Mouse (Mus musculus) ovary, postnatal 36 days (tissue): ENCODE data around the gene Zbtb24.
"Not testable (repeated sequence)": the region's sequence is repeated elsewhere in the genome, so short reads cannot be mapped to it uniquely, and the experiment has no call there.

ENCODE experiments used
- DNase-seq: peaks from one replicate; pipeline ENCODE4 v3.0.0; 2022; ENCODE audit warnings: low spot score, mixed read lengths

Zbtb24 gene

DNA sequence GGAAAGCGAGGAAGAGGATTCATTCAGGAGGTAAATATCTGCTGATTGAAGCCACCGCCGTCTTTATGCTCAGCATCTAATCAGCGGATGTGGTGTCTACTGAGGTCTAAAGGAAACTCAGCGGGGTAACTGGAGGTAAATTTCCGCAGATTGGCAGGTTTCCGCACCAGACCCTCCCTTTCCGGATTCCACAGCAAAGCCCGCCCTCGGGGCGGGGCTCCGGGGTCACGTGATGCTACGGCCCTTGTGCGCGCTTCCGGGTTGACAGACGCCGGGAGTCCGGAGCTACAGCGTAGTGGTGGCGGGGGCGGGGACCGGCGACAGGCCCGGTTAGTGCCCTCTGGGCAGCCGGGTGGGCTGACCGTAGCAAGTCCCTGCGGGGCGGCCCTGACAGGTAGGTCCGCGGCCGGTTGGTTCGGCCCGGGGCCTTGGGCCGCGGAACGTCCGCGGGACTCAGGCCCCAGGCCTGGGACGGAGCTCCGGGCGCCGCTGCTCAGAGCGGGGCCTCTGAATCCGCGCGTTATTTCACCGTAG is at the start of gene Zbtb24:
Gene Zbtb24 (plus strand): TSS at position 247 of the 534 bp plus-strand sequence.
- peak; percentile 94 for DNase-seq

DNA sequence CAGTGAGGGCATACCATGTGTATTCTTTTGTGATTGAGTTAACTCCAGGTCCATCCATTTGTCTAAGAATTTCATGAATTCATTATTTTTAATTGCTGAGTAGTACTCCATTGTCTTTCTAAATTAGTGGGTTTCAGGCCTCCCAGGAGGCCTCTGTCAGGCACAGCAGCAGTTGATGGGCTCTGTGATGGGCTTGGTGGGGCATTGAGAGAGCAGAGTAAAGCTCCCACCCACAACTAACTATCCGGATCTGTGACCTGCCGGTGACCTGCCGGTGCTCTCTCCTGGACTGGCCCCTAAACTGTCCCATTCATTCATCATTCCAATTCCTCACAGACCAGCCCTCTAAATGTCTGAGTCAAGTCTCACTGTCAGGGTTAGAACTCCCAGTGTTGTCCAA is 49.1 kb upstream of the Zbtb24 start:
- no peak for DNase-seq

GRCm38 (mm10) chr10:41403364-41403763 is 46.8 kb upstream of the Zbtb24 start:
- no peak for DNase-seq

- DNase-seq: no peak
Measured at GRCm38 (mm10) chr10:41403893-41404612, 46.1 kb upstream of the Zbtb24 start.

DNA sequence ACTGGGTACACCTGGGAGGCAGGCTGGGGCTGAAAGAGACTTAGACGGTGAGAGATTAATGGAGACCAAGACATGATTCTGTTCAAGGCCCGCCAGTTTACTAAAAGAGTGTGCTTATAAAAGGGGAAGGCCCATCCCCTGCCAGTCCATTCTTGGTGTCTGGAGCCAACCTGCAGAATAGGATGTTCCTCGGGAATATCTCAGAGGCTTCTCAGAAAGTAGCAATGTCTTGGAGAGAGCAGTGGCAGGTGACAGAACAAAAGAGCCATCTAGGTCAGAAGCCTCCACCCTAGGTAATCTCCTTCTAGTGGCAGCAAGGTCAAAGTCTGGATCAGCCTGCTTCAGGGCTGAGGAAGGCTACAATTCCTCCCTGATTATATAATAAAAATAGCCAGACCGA is 40.0 kb upstream of the Zbtb24 start:
- DNase-seq: not testable (repeated sequence)

GRCm38 (mm10) chr10:41410821-41411220 is 39.4 kb upstream of the Zbtb24 start:
- DNase-seq: not testable (repeated sequence)

- DNase-seq: not testable (repeated sequence)
Measured at GRCm38 (mm10) chr10:41413471-41413870, 36.7 kb upstream of the Zbtb24 start.

- not testable (repeated sequence) for DNase-seq
Measured at GRCm38 (mm10) chr10:41415368-41415767, 34.8 kb upstream of the Zbtb24 start.

GRCm38 (mm10) chr10:41420496-41421200 is 29.5 kb upstream of the Zbtb24 start:
- DNase-seq: no peak

DNA sequence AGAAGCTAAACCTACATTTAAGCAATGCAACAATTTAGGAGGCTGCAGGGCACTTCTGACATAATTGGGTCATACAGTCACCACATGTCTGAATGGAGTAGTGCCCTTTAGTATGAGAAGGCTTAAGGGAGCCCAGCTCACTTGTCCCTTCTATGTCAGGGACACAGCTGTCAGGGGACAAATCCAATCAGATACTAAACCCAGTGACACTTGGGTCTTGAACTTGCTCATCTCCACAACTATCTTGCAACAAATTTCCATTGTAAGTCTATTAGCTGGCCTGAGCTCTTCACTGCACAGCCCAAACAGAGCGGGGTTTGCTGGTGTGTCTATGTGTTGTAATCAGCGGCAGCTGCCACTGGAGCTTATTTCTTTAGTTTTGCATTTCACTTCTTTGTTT is 26.5 kb upstream of the Zbtb24 start:
- no peak for DNase-seq

DNA sequence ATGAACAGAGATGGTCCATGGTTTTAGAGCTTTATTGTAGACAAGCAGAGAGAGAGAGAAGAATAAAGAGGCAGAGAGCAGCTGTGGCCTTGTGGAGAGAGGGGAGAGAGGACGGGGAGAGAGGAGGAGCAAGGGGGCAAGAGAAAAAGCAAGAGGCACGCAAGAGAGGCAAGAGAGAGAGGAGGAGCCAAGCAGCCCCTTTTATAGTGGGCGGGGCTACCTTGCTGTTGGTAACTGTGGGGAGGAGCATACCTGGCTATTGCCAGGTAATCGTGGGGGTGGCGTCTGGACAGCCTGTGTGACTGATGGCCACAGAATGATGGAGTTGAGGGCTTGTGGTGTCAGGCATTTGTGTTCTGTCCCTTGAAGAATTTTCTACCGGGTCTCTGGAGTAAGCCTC is 23.8 kb upstream of the Zbtb24 start:
- DNase-seq: no peak

DNA sequence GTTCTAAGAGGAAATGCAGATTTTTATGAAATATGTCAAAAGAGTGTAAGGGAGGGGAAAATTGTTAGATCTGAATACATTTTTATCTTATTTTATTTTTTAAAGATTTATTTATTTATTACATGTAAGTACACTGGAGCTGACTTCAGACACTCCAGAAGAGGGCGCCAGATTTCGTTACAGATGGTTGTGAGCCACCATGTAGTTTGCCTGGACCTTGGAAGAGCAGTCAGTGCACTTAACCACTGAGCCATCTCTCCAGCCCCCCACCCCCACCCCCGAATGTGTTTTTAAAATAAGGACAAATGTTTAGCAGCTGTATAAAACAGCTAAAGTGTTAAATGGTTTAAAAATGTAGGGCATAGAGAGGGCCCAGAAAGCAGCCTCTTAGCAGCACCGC is 15.6 kb upstream of the Zbtb24 start:
- DNase-seq: peak; percentile 36

GRCm38 (mm10) chr10:41435141-41435540 is 15.0 kb upstream of the Zbtb24 start:
- DNase-seq: no peak

DNA sequence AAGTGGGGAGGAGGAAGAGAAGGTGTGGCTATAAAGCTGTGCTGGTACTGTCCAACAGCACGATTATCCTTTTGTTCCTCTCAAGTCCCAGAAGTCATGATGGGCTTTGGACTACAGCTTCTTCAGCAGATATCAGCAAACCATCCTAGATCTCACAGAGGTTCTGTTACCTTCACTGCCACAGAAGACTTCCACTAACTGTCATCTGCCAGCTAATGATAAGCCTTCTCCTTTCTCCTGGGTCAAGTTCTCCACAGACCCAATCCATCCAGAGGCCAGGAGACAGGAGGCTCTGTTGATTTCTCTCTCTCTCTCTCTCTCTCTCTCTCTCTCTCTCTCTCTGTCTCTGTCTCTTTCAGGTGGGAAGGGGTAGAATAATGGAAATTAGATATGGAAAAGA is 2.0 kb upstream of the Zbtb24 start:
- no peak for DNase-seq

DNA sequence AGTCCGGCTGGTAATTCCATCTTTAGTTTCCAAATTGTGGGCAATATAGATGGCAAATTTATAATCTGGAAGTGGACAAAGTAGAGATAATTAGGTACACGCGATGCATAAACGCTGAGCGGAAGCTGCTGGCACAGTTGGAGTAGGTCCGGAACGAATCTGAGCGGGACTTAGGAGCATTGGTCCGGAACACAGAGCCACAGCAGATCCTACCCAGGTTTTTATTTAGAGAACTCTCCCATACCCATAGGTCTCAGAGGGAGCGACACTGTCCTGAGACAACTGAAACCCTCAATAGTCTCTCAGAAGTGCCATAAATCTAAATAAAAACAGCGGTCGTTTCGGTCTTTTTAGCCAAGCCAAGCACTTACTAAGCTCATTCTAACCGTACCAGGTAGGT is 499 bp upstream of the Zbtb24 start:
- DNase-seq: no peak

GRCm38 (mm10) chr10:41450780-41451522 is 768 bp downstream of the Zbtb24 start:
- DNase-seq: no peak

GRCm38 (mm10) chr10:41451656-41452055 is 1.5 kb downstream of the Zbtb24 start:
- DNase-seq: no peak

GRCm38 (mm10) chr10:41452791-41453190 is 2.6 kb downstream of the Zbtb24 start:
- no peak for DNase-seq

DNA sequence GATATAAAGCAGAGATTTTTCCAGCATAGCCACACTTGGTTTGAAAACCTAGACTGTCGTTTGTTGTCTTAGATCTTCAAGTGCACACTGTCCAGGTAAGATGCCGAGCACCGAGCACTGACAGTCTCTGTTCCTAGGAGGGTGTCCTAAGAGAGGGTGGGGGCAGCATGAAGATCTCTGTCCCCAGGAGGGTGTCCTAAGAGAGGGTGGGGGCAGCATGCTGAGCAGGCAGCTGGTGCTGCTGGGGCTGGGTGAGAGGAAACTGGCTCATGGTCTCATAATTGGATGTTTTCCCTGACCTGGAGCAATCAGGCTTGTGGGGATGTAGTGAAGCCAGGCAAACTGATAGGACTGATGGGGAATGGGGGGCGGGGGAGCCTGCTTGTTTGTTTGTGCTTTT is 9.8 kb downstream of the Zbtb24 start:
- no peak for DNase-seq

GRCm38 (mm10) chr10:41460501-41460900 is 10.3 kb downstream of the Zbtb24 start:
- DNase-seq: no peak

DNA sequence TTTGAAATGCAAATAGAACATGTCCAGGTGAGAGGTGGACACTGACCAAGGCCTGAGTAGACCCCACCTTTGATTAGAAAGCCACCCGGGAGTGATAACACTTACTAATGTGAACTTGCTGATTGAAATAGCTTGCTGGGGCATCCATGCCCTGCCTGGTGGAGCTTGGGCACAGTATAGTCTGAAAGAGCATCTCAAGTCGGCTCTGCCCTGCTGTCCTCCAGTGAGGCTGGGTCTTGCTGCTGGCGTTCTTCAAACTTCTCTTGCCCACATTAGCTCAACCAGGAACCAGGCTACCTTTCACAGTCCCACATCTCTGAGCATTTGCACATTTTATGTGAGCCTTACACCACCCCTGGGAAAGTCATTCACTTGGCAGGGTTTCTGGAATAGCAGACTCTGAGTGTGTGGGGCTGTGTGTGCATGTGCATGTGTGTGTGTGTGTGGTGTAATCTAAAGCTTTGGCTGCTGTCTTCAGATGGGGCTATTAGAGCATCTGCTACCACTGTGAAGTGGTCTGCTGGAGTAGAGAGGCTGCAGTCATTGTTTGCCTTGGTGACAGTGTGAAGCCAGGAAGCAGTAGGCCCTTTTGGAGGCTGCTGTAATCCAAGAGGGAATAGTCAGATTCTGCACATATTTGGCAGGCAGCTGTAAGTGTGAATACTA is 11.0 kb downstream of the Zbtb24 start:
- no peak for DNase-seq

GRCm38 (mm10) chr10:41464401-41464955 is 14.3 kb downstream of the Zbtb24 start:
- DNase-seq: no peak
